Mouse (Mus musculus) liver, adult 2 months (tissue): Measurements from ENCODE around the gene D430041D05Rik. TPM values are rescaled to one million over a fixed set of nuclear protein-coding genes. Genes with fewer than 3 reads are reported as not detected.

ENCODE experiments used
- DNase-seq: peaks from one replicate; pipeline ENCODE4 v3.0.0-alpha.2; 2011; ENCODE audit warnings: low read depth, low spot score; ENCODE audit errors: extremely low read depth
- H3K27ac ChIP-seq: fragments of 200-500 bp; replicated peaks from 2 replicates; pipeline ENCODE4 v1.5.1; 2012; ENCODE audit warnings: low read depth, mild to moderate bottlenecking, control low read depth, inconsistent platforms, low read length; ENCODE audit not compliant: insufficient read depth
- H3K27me3 ChIP-seq: fragments of 200-500 bp; 2 replicates; pipeline ENCODE4 v1.6.1; 2012; ENCODE audit warnings: mild to moderate bottlenecking, moderate library complexity, low read length, inconsistent platforms; ENCODE audit not compliant: control insufficient read depth, insufficient read depth
- H3K36me3 ChIP-seq: fragments of 200-500 bp; 2 replicates; pipeline ENCODE4 v1.6.1; 2012; ENCODE audit warnings: low read length, inconsistent platforms; ENCODE audit not compliant: control insufficient read depth, insufficient read depth
- H3K4me1 ChIP-seq: fragments of 200-500 bp; 2 replicates; pipeline ENCODE4 v1.6.1; 2011; ENCODE audit warnings: low read length; ENCODE audit not compliant: control insufficient read depth, insufficient read depth
- H3K4me3 ChIP-seq: fragments of 200-500 bp; 2 replicates; pipeline ENCODE4 v1.5.1; 2011; ENCODE audit warnings: low read depth, mild to moderate bottlenecking, control low read depth, low read length, moderate library complexity; ENCODE audit not compliant: insufficient read depth
- H3K79me2 ChIP-seq: fragments of 200-500 bp; 2 replicates; pipeline ENCODE4 v1.6.1; 2012; ENCODE audit warnings: inconsistent platforms, mild to moderate bottlenecking, low read length, moderate library complexity; ENCODE audit not compliant: control insufficient read depth, insufficient read depth
- H3K9ac ChIP-seq: fragments of 200-500 bp; 2 replicates; pipeline ENCODE4 v1.6.1; 2012; ENCODE audit warnings: low read depth, mild to moderate bottlenecking, control low read depth, inconsistent platforms, low read length
- CTCF ChIP-seq: fragments of 200-500 bp; IDR thresholded peaks from 2 replicates; pipeline ENCODE4 v1.5.1; 2011; ENCODE audit warnings: low read depth, low read length, control low read depth
- POLR2A ChIP-seq: fragments of 200-500 bp; IDR thresholded peaks from 2 replicates; pipeline ENCODE4 v1.6.1; 2011; ENCODE audit warnings: low read length, control low read depth; ENCODE audit not compliant: insufficient read depth; ENCODE audit errors: extremely low read depth
- WGBS: fragments of 180-500 bp; shearing (Covaris S2); methylation state at CpG from one replicate; pipeline ENCODE4 v1.1.7; 2018; 5-methylcytosine and 5-hydroxymethylcytosine counted together
- polyA plus RNA-seq: library from polyadenylated mRNA; depleted of rRNA; stranded (reverse); fragments of >200 nt; gene quantifications from 2 replicates; pipeline ENCODE4 v1.2.3, GENCODE M21; 2012
- total RNA-seq: library from RNA; depleted of rRNA; stranded (reverse); fragments of >200 nt; gene quantifications from 2 replicates; pipeline ENCODE4 v1.2.3, GENCODE M21; 2014

Gene D430041D05Rik
- total and polyA plus RNA-seq, 2 experiments: not detected

DNA sequence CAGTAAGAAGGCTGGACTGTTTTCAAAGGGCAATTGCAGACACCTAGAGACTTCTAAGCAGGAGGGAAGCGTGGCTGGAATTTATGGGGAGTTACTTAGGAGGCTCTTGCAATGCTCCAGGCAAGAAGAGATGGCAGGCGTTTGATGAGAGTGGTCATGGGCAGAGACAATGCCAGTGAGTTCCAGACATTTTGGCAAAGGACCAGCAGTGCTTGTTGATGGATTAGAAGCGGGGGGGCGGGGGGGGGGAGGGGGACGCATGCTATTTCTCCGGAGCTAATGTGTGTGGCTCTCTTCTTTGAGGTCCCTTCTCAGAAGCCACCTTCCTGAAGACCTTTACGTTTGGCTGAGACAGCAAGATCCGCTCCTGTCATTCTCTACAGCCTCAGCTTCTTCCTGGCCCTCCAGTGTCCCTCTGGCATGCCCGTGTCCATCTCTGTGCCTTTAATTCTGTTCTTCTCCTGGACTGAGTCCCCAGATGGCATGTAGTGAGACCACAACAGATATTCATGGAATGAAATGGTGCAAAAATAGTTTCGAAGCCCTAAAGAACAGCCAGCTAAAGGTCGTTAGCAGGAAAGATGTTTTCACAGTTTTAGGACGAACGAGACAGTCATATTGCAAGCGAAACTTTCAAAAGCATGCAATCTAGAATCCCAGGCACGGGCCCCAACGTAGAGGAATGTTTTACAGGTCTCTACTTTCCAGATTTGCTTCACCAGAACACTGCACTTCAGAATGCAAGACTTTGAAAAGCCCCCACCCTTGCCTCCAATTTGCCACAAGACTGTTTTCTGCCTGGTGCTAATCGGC, 234.4 kb downstream of the D430041D05Rik start:
- TF ChIP-seq POLR2A (no peak), CTCF (no peak)
- Histone ChIP-seq H3K4me1 (no peaks in the 10 kb centered on the region; the same call in 1 of the 2 replicates), H3K4me3 (no peak overlapping the region), H3K9ac (no peak overlapping the region), H3K79me2 (no peaks in the 10 kb centered on the region), H3K36me3 (no peaks in the 10 kb centered on the region), H3K27me3 (no peaks in the 10 kb centered on the region), H3K27ac (no peak overlapping the region; the same call in 1 of the 2 replicates)
- no peak for DNase-seq
- WGBS: 70% methylated on average over 17 of the region's 17 CpGs

DNA sequence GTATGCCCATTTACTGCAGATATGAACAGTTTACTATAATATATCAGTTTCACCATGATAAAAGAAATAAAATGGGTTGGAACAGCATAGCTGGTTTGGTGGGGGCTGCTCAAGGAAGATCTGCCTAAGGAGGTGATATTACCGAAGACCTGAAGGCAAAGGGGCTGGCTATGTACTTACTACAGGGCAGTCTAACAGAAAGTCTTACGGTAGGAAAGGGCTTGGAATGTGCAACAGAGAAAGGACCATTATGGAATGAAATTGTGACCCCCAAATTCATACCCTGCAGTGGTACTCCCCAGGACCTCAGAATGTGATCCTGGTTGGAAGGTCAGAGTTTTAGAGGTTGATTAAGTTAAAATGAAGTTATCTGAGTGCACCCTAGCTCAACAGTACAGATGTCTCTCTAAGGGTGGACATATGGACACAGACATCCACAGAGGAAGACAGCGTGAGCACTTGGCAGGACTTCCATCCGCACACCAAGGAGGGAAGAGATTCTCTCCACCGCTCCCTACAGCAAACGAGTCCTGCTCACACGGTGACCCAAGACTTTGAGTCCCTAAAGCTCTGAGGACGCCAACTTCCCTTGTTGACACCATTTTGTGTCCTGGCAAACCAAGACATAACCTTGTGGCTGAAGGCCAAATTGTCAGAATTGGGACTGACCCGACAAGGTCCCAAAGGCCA, 235.2 kb downstream of the D430041D05Rik start:
- Histone ChIP-seq H3K79me2 (no peaks in the 10 kb centered on the region), H3K9ac (no peak overlapping the region), H3K27ac (no peak overlapping the region), H3K27me3 (no peaks in the 10 kb centered on the region), H3K4me3 (no peak overlapping the region), H3K4me1 (no peaks in the 10 kb centered on the region; the same call in 1 of the 2 replicates), H3K36me3 (no peaks in the 10 kb centered on the region)
- TF ChIP-seq POLR2A (no peak), CTCF (no peak)
- 92% methylated on average over 9 of the region's 9 CpGs for WGBS
- DNase-seq: no peak

DNA sequence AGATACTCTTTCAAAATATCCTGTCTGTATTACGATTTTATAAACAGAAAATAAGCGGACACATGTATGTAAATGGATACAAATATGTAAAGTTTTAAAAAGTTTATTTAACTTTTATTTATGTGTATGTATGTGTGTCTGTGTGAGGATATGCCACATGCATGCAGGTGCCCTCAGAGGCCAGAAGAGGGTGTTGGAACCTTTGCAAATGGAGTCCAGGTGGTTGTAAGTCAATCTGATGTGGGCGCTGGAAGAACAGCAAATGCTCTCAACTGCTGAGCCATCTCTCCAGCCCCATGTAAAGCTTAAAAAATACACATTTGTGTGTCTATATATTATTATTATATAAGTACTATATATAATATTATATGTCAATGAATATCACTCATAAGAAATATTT, 237.4 kb downstream of the D430041D05Rik start:
- H3K79me2 ChIP-seq: no peaks in the 10 kb centered on the region
- H3K27me3 ChIP-seq: no peaks in the 10 kb centered on the region
- H3K9ac ChIP-seq: no peak overlapping the region
- DNase-seq: no peak
- H3K36me3 ChIP-seq: no peaks in the 10 kb centered on the region
- 86% methylated on average over 3 of the region's 3 CpGs for WGBS
- no peak overlapping the region for H3K4me3 ChIP-seq
- H3K4me1 ChIP-seq: no peaks in the 10 kb centered on the region; the same call in 1 of the 2 replicates
- H3K27ac ChIP-seq: no peak overlapping the region
- no peak for TF ChIP-seq POLR2A
- no peak for TF ChIP-seq CTCF

DNA sequence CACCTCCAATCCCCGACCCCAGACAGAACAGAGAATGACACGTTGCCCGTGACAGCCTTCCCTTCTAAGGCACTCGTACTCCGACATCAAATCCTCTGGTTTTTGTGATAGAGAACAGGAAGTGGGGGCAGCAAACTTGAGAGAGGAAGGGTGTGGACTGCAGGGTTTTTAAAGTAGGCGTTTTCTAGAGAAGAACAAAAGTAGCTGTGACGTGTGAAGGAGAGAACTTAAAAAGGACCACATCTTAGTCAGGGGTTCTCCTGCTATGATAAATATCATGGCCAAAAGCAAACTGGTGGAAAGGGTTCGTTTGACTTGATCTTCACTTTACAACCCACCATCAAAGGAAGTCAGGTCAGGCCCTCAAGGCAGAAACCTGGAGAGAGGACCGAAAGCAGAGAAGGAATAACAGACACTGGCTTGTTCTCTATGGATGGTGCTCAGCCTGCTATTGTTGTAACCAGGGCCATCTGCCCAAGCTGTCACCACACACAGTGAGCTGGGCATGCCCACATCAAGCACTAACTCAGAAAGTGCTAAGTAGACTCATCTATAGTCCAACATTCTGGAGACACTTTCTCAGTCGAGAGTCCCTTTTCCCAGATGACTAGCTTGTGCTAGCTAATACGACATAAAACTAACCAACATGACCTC, 238.0 kb downstream of the D430041D05Rik start:
- no peak overlapping the region for H3K9ac ChIP-seq
- H3K27ac ChIP-seq: no peak overlapping the region
- no peak for DNase-seq
- no peaks in the 10 kb centered on the region for H3K36me3 ChIP-seq
- no peaks in the 10 kb centered on the region for H3K27me3 ChIP-seq
- no peaks in the 10 kb centered on the region for H3K79me2 ChIP-seq
- 65% methylated on average over 11 of the region's 11 CpGs for WGBS
- H3K4me1 ChIP-seq: no peaks in the 10 kb centered on the region; the same call in 1 of the 2 replicates
- TF ChIP-seq CTCF: no peak
- H3K4me3 ChIP-seq: no peak overlapping the region

DNA sequence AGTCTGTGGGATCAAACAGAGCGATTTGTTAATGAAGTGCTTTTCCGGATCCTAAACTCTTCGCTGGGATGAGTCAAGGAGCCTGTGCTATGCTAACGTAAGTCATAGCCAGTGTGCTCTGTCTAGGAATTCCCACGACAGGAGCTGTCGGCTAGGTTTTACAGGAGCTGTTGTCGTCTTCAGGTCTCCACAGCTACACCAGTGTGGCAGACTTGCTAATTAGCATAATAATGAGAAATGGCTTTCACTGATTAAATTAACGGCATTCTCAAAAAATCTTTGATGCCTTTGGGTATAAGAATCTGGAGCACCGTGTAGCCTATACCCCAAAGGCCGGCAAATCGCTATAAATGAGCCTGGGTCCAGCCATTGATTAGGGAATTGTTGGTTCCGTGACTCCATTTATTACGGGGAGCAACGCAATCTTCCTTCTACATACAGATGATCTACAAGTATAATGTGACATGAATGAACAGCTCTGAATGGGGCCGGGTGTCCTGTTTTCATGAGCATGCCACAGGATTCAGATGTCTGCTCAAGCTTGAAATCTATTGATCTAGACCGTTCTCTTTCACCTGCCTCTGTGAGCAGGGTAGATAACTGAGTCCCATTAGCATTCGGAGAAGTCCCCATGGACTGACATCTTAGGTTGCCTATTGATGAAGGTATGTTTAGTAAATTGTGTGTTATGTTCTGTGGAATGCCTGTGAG, 242.5 kb downstream of the D430041D05Rik start:
- Histone ChIP-seq H3K36me3 (no peaks in the 10 kb centered on the region), H3K79me2 (no peaks in the 10 kb centered on the region), H3K4me1 (no peaks in the 10 kb centered on the region), H3K9ac (no peak overlapping the region), H3K27ac (no peak overlapping the region), H3K4me3 (no peak overlapping the region), H3K27me3 (no peaks in the 10 kb centered on the region)
- no peak for DNase-seq
- TF ChIP-seq CTCF (no peak), POLR2A (no peak)
- 90% methylated on average over 17 of the region's 17 CpGs for WGBS
